Mouse (Mus musculus) NIH3T3 (cell line): ENCODE data around the gene Dmbt1.
A peak's percentile ranks its signal among the peaks of the same experiment; 100 is the strongest.
"Not testable (repeated sequence)": the region's sequence is repeated elsewhere in the genome, so short reads cannot be mapped to it uniquely, and the experiment has no call there.

Source experiments
- DNase-seq: peaks from one replicate; pipeline ENCODE4 v3.0.0-alpha.2; 2012; ENCODE audit warnings: low read depth

The Dmbt1 gene

GRCm38 (mm10) chr7:131031755-131032154 lies at the start of gene Dmbt1:
Dmbt1 (plus strand) TSS chr7:131032053.
- DNase-seq: no peak

GRCm38 (mm10) chr7:130982371-130982770 lies 49.5 kb upstream of the Dmbt1 start:
- peak; percentile 85 for DNase-seq

GRCm38 (mm10) chr7:130982881-130983280 lies 49.0 kb upstream of the Dmbt1 start:
- DNase-seq: peak; percentile 38

- no peak for DNase-seq
These were observed 47.6 kb upstream of the Dmbt1 start for GRCm38 (mm10) chr7:130984294-130984693.

- DNase-seq: no peak
These were observed 46.7 kb upstream of the Dmbt1 start for GRCm38 (mm10) chr7:130985193-130985592.

GRCm38 (mm10) chr7:130985716-130986115 lies 46.1 kb upstream of the Dmbt1 start:
- DNase-seq: peak; percentile 30

- no peak for DNase-seq
These were observed 43.7 kb upstream of the Dmbt1 start for GRCm38 (mm10) chr7:130988146-130988545.

- DNase-seq: peak; percentile 50
These were observed 42.5 kb upstream of the Dmbt1 start for GRCm38 (mm10) chr7:130989371-130989770.

- no peak for DNase-seq
These were observed 40.6 kb upstream of the Dmbt1 start for GRCm38 (mm10) chr7:130991174-130991789.

- DNase-seq: peak; percentile 59
These were observed 37.9 kb upstream of the Dmbt1 start for GRCm38 (mm10) chr7:130993907-130994306.

GRCm38 (mm10) chr7:131001976-131002726 lies 29.7 kb upstream of the Dmbt1 start:
- no peak for DNase-seq

GRCm38 (mm10) chr7:131004071-131004470 lies 27.8 kb upstream of the Dmbt1 start:
- no peak for DNase-seq

- DNase-seq: no peak
These were observed 24.6 kb upstream of the Dmbt1 start for GRCm38 (mm10) chr7:131007221-131007620.

- no peak for DNase-seq
These were observed 22.7 kb upstream of the Dmbt1 start for GRCm38 (mm10) chr7:131009178-131009577.

- DNase-seq: peak; percentile 82
These were observed 20.0 kb upstream of the Dmbt1 start for GRCm38 (mm10) chr7:131011901-131012300.

- DNase-seq: no peak
These were observed 12.7 kb upstream of the Dmbt1 start for GRCm38 (mm10) chr7:131019181-131019580.

GRCm38 (mm10) chr7:131024807-131025206 lies 7.0 kb upstream of the Dmbt1 start:
- DNase-seq: no peak

GRCm38 (mm10) chr7:131027557-131027956 lies 4.3 kb upstream of the Dmbt1 start:
- DNase-seq: no peak

- no peak for DNase-seq
These were observed 4.5 kb downstream of the Dmbt1 start for GRCm38 (mm10) chr7:131036396-131036795.

- no peak for DNase-seq
These were observed 5.2 kb downstream of the Dmbt1 start for GRCm38 (mm10) chr7:131037083-131037482.

GRCm38 (mm10) chr7:131040760-131041159 lies 8.9 kb downstream of the Dmbt1 start:
- DNase-seq: not testable (repeated sequence)

- peak; percentile 55 for DNase-seq
These were observed 10.8 kb downstream of the Dmbt1 start for GRCm38 (mm10) chr7:131042657-131043056.

GRCm38 (mm10) chr7:131045258-131045835 lies 13.5 kb downstream of the Dmbt1 start:
- peak; percentile 27 for DNase-seq
